Mouse (Mus musculus) mature B cell (primary cell): ENCODE results near the gene Gsta2.
"Not testable (repeated sequence)": the region's sequence is repeated elsewhere in the genome, so short reads cannot be mapped to it uniquely, and the experiment has no call there.

Source experiments
- in situ Hi-C: fragments of 300-500 bp; cut with MboI; formaldehyde crosslinking; loops from 2 replicates; pipeline ENCODE4 v1.14.3; 2019

The Gsta2 gene

GRCm38 (mm10) chr9:78299143-78299542 lies 56.4 kb downstream of the Gsta2 start:
- in situ Hi-C loops, result not testable (repeated sequence)

GRCm38 (mm10) chr9:78298232-78298631 lies 57.4 kb downstream of the Gsta2 start:
- in situ Hi-C loops, result no loop called here

- in situ Hi-C loops, result not testable (repeated sequence)
Observed at GRCm38 (mm10) chr9:78296089-78296488, 59.5 kb downstream of the Gsta2 start.

- in situ Hi-C loops, result not testable (repeated sequence)
Observed at GRCm38 (mm10) chr9:78294781-78295180, 60.8 kb downstream of the Gsta2 start.

GRCm38 (mm10) chr9:78293683-78294082 lies 61.9 kb downstream of the Gsta2 start:
- in situ Hi-C loops, result not testable (repeated sequence)

- in situ Hi-C loops, result not testable (repeated sequence)
Observed at GRCm38 (mm10) chr9:78292462-78292861, 63.1 kb downstream of the Gsta2 start.

- in situ Hi-C loops, result not testable (repeated sequence)
Observed at GRCm38 (mm10) chr9:78289723-78290122, 65.9 kb downstream of the Gsta2 start, which contains the start of gene Gm10639. Gene Gm10639, plus strand, starts transcription at chr9:78289923.

- in situ Hi-C loops, result not testable (repeated sequence)
Observed at GRCm38 (mm10) chr9:78289063-78289462, 66.5 kb downstream of the Gsta2 start.

- in situ Hi-C loops, result not testable (repeated sequence)
Observed at GRCm38 (mm10) chr9:78282002-78282711, 73.4 kb downstream of the Gsta2 start.
